Mouse (Mus musculus) MEL (cell line): Measurements from ENCODE around the gene Cemip. TPM values are rescaled to one million over a fixed set of nuclear protein-coding genes. Genes with fewer than 3 reads are reported as not detected.

ENCODE experiments used
- DNase-seq: peaks from one replicate; pipeline ENCODE4 v3.0.0; 2011; ENCODE audit warnings: low read depth, low spot score
- H3K27ac ChIP-seq: 2 replicates; pipeline ENCODE4 v1.5.1; 2012; ENCODE audit warnings: low read depth, mild to moderate bottlenecking, control low read depth, low read length, moderate library complexity; ENCODE audit not compliant: control insufficient read depth
- H3K27me3 ChIP-seq, 2 experiments: fragments of 150-350 bp in 1 of 2; sonication (generic) in 1 of 2; 2 replicates each; pipeline ENCODE4 v1.6.1; 2012; ENCODE audit warnings: low read length in 2 of 2, mild to moderate bottlenecking in 2 of 2, improper control_type of control experiment in 1 of 2, moderate library complexity in 1 of 2; ENCODE audit not compliant: insufficient read depth in 2 of 2, control insufficient read depth in 1 of 2
- H3K36me3 ChIP-seq, 2 experiments: 2 replicates each; pipeline ENCODE4 v1.6.1; 2012 to 2014; ENCODE audit warnings: low read length in 2 of 2, improper control_type of control experiment in 1 of 2, inconsistent platforms in 1 of 2, mild to moderate bottlenecking in 1 of 2; ENCODE audit not compliant: insufficient read depth in 2 of 2, control insufficient read depth in 1 of 2
- H3K4me1 ChIP-seq, 2 experiments: fragments of 150-350 bp in 1 of 2; sonication (generic) in 1 of 2; 2 replicates each; pipeline ENCODE4 v1.6.1; 2012; ENCODE audit warnings: low read length in 2 of 2, improper control_type of control experiment in 1 of 2, mild to moderate bottlenecking in 1 of 2; ENCODE audit not compliant: insufficient read depth in 2 of 2, control insufficient read depth in 1 of 2
- H3K4me3 ChIP-seq, 2 experiments: fragments of 150-350 bp in 1 of 2; sonication (generic) in 1 of 2; 2 replicates each; pipeline ENCODE4 v1.5.1; 2012; ENCODE audit warnings: low read depth in 2 of 2, low read length in 2 of 2, mild to moderate bottlenecking in 2 of 2, moderate library complexity in 2 of 2, control low read depth in 1 of 2, improper control_type of control experiment in 1 of 2; ENCODE audit not compliant: control insufficient read depth in 1 of 2, insufficient read depth in 1 of 2
- H3K79me2 ChIP-seq: 2 replicates; pipeline ENCODE4 v1.6.1; 2012; ENCODE audit warnings: mild to moderate bottlenecking, low read length, moderate library complexity; ENCODE audit not compliant: control insufficient read depth, poor library complexity, insufficient read depth
- H3K9ac ChIP-seq: 2 replicates; pipeline ENCODE4 v1.6.1; 2012; ENCODE audit warnings: low read depth, mild to moderate bottlenecking, control low read depth, low read length, moderate library complexity; ENCODE audit not compliant: control insufficient read depth, poor library complexity, severe bottlenecking
- H3K9me3 ChIP-seq: fragments of 150-350 bp; sonication (generic); replicated peaks from 2 replicates; pipeline ENCODE4 v1.6.1; 2012; ENCODE audit warnings: mild to moderate bottlenecking, low read length, improper control_type of control experiment, moderate library complexity; ENCODE audit not compliant: insufficient read depth
- BHLHE40 ChIP-seq: IDR thresholded peaks from 2 replicates; pipeline ENCODE4 v1.6.1; 2012; ENCODE audit warnings: low read depth, mild to moderate bottlenecking, inconsistent platforms, low read length, improper control_type of control experiment, borderline replicate concordance
- CHD2 ChIP-seq: IDR thresholded peaks from 2 replicates; pipeline ENCODE4 v1.6.1; 2011; ENCODE audit warnings: low read length, improper control_type of control experiment
- E2F4 ChIP-seq: IDR thresholded peaks from 2 replicates; pipeline ENCODE4 v1.6.1; 2011; ENCODE audit warnings: low read depth, low read length, improper control_type of control experiment, borderline replicate concordance
- ELF1 ChIP-seq: IDR thresholded peaks from 2 replicates; pipeline ENCODE4 v1.6.1; 2014; ENCODE audit warnings: low read depth, mild to moderate bottlenecking, inconsistent platforms, low read length, improper control_type of control experiment, moderate library complexity
- GATA1 ChIP-seq: IDR thresholded peaks from 2 replicates; pipeline ENCODE4 v1.6.1; 2011; ENCODE audit warnings: low read depth, low read length, improper control_type of control experiment
- HCFC1 ChIP-seq: IDR thresholded peaks from 2 replicates; pipeline ENCODE4 v1.6.1; 2012; ENCODE audit warnings: low read depth, mild to moderate bottlenecking, inconsistent platforms, low read length, improper control_type of control experiment, moderate library complexity
- JUND ChIP-seq: IDR thresholded peaks from 2 replicates; pipeline ENCODE4 v1.6.1; 2011; ENCODE audit warnings: low read depth, mild to moderate bottlenecking, improper control_type of control experiment, low read length
- KAT2A ChIP-seq: conservative IDR thresholded peaks from 2 replicates; pipeline ENCODE4 v1.6.1; 2012; ENCODE audit warnings: low read depth, low read length, improper control_type of control experiment, inconsistent platforms
- MAX ChIP-seq: IDR thresholded peaks from 2 replicates; pipeline ENCODE4 v1.6.1; 2011; ENCODE audit warnings: low read length, improper control_type of control experiment
- MAZ ChIP-seq: IDR thresholded peaks from 2 replicates; pipeline ENCODE4 v1.6.1; 2012; ENCODE audit warnings: low read depth, mild to moderate bottlenecking, inconsistent platforms, low read length, improper control_type of control experiment
- MYC ChIP-seq: IDR thresholded peaks from 2 replicates; pipeline ENCODE4 v1.6.1; 2011; ENCODE audit warnings: low read depth, mild to moderate bottlenecking, low read length, improper control_type of control experiment, moderate library complexity
- NELFE ChIP-seq: IDR thresholded peaks from 2 replicates; pipeline ENCODE4 v1.6.1; 2011; ENCODE audit warnings: low read depth, low read length, improper control_type of control experiment
- POLR2A ChIP-seq, 2 experiments: IDR thresholded peaks; 2 replicates each; pipeline ENCODE4 v1.6.1; 2011 to 2012; ENCODE audit warnings: low read length in 2 of 2, mild to moderate bottlenecking in 2 of 2, control low read depth in 1 of 2, improper control_type of control experiment in 1 of 2, low read depth in 1 of 2, moderate library complexity in 1 of 2; ENCODE audit not compliant: control insufficient read depth in 1 of 2, insufficient read depth in 1 of 2, poor library complexity in 1 of 2
- POLR2AphosphoS2 ChIP-seq: IDR thresholded peaks from 2 replicates; pipeline ENCODE4 v1.6.1; 2011; ENCODE audit warnings: low read length, improper control_type of control experiment
- POLR2AphosphoS5 ChIP-seq: IDR thresholded peaks from 2 replicates; pipeline ENCODE4 v1.6.1; 2012; ENCODE audit warnings: low read depth, borderline replicate concordance, mild to moderate bottlenecking, inconsistent platforms, low read length, moderate library complexity, mixed read lengths
- SIN3A ChIP-seq: IDR thresholded peaks from 2 replicates; pipeline ENCODE4 v1.6.1; 2012; ENCODE audit warnings: low read length, improper control_type of control experiment, inconsistent platforms
- SMC3 ChIP-seq: IDR thresholded peaks from 2 replicates; pipeline ENCODE4 v1.6.1; 2011; ENCODE audit warnings: low read depth, low read length, improper control_type of control experiment
- TAL1 ChIP-seq: IDR thresholded peaks from 2 replicates; pipeline ENCODE4 v1.6.1; 2012; ENCODE audit warnings: mild to moderate bottlenecking, inconsistent platforms, low read length, moderate library complexity, mixed read lengths
- TBP ChIP-seq: IDR thresholded peaks from 2 replicates; pipeline ENCODE4 v1.8.0; 2011; ENCODE audit warnings: low read depth, low read length, improper control_type of control experiment
- UBTF ChIP-seq: IDR thresholded peaks from 2 replicates; pipeline ENCODE4 v1.6.1; 2012; ENCODE audit warnings: low read depth, mild to moderate bottlenecking, inconsistent platforms, low read length, improper control_type of control experiment, moderate library complexity, borderline replicate concordance; ENCODE audit not compliant: insufficient read depth
- USF1 ChIP-seq: IDR thresholded peaks from 2 replicates; pipeline ENCODE4 v1.6.1; 2014; ENCODE audit warnings: low read depth, mild to moderate bottlenecking, inconsistent platforms, low read length, improper control_type of control experiment, moderate library complexity
- USF2 ChIP-seq, 2 experiments: IDR thresholded peaks; 2 replicates each; pipeline ENCODE4 v1.6.1; 2011 to 2012; ENCODE audit warnings: improper control_type of control experiment in 2 of 2, low read length in 2 of 2, borderline replicate concordance in 1 of 2, inconsistent platforms in 1 of 2, low read depth in 1 of 2, mild to moderate bottlenecking in 1 of 2; ENCODE audit not compliant: insufficient read depth in 1 of 2
- ZC3H11A ChIP-seq: IDR thresholded peaks from 2 replicates; pipeline ENCODE4 v1.6.1; 2012; ENCODE audit warnings: low read depth, mild to moderate bottlenecking, inconsistent platforms, low read length, improper control_type of control experiment
- ZKSCAN1 ChIP-seq: IDR thresholded peaks from 2 replicates; pipeline ENCODE4 v1.6.1; 2012; ENCODE audit warnings: low read depth, mild to moderate bottlenecking, inconsistent platforms, low read length, improper control_type of control experiment, moderate library complexity
- ZMIZ1 ChIP-seq: IDR thresholded peaks from 2 replicates; pipeline ENCODE4 v1.6.1; 2012; ENCODE audit warnings: low read depth, mild to moderate bottlenecking, inconsistent platforms, low read length, improper control_type of control experiment, moderate library complexity
- ZNF384 ChIP-seq: IDR thresholded peaks from 2 replicates; pipeline ENCODE4 v1.6.1; 2012; ENCODE audit warnings: low read depth, mild to moderate bottlenecking, inconsistent platforms, low read length, improper control_type of control experiment
- polyA plus RNA-seq, 2 experiments: library from polyadenylated mRNA; stranded (reverse) in 1 of 2; unstranded in 1 of 2; fragments of >175 nt in 1 of 2; fragments of >200 nt in 1 of 2; gene quantifications; 2 replicates each; pipeline versions ENCODE4 v1.2.1 to v1.2.4; 2012; ENCODE audit warnings: low replicate concordance in 2 of 2, low read depth in 1 of 2; ENCODE audit not compliant: insufficient read length in 2 of 2, insufficient read depth in 1 of 2, missing spikeins in 1 of 2
- total RNA-seq: library from RNA; depleted of rRNA; stranded (reverse); fragments of 300-350 nt; gene quantifications from 2 replicates; pipeline ENCODE4 v1.2.3, GENCODE M21; 2012

Gene Cemip
- total and polyA plus RNA-seq, 3 experiments = not detected

DNA sequence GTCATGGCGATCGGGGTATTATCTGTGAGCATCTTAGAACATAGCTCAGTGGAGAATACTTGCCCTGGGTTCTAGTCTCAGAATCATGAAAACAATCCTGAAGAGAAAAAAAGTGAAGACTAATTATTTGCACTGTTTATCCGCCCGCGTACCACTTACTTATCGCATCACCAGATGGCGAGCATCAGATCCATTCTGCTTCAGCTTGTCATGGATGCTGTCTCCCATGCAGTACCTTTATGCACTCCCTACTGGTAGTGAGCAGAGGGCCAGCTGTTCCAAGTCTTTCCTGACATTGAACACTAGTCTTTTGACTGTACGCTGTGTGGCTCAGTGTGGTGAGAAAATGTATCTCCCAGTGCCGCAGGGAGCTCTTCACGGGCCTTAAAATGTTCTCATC is 47.7 kb downstream of the Cemip start:
- Histone ChIP-seq H3K4me1 (no peaks in the 10 kb centered on the region), H3K79me2 (no peaks in the 10 kb centered on the region), H3K36me3 (no peaks in the 10 kb centered on the region), H3K4me3 (no peak overlapping the region), H3K27me3 (no peaks in the 10 kb centered on the region), H3K9ac (no peak overlapping the region), H3K27ac (no peak overlapping the region), H3K9me3 (no peaks in the 10 kb centered on the region)
- no peak for TF ChIP-seq BHLHE40
- no peak for TF ChIP-seq POLR2A (IDR thresholded peaks at IDR 0.05; ENCODE audit: control insufficient read depth in 1 of 2, insufficient read depth in 1 of 2, low read depth in 1 of 2, low read length in 2 of 2, poor library complexity in 1 of 2)
- no peak for TF ChIP-seq TAL1
- no peak for TF ChIP-seq USF1
- TF ChIP-seq E2F4 = no peak
- no peak for TF ChIP-seq HCFC1
- no peak for TF ChIP-seq MYC
- TF ChIP-seq MAZ = no peak
- TF ChIP-seq TBP = no peak
- DNase-seq = no peak

GRCm38 (mm10) chr7:84032831-84033230 is 53.5 kb downstream of the Cemip start:
- no peaks in the 10 kb centered on the region for H3K36me3 ChIP-seq

DNA sequence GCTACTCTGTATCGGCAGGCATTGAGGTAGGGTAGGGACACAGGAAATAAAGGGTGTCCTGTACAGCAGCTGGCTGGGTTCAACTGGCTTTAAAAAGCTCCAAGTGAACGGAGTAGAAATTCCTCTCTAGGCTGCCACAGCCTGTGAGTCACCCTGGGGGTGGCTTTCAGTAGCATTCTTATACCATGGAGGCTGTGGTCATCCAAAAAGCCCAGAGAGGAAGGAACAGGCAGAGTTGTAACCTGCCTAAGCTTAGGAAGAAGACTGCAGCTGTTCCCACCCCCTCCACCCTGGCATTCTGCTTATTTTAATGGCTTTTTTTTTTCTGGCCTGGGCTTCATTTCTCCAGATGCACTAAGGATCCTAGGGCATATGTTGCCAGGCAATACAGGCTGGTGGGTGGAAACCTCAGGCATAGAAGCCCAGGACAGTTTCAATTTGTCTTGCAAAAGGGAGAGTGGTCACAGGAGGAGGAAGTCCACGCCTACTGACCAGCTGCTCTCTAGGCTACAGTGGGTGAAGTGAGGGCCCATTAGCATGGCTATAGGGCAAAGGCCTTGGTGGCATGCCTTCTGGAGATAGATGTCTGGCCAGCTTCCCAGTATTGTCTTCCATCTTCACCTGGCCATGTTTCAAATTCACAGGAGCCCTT is 57.1 kb downstream of the Cemip start:
- no peak overlapping the region for H3K27ac ChIP-seq
- H3K4me3 ChIP-seq = no peak overlapping the region
- no peaks in the 10 kb centered on the region for H3K27me3 ChIP-seq
- no peaks in the 10 kb centered on the region for H3K79me2 ChIP-seq
- H3K9me3 ChIP-seq = no peaks in the 10 kb centered on the region
- no peaks in the 10 kb centered on the region for H3K36me3 ChIP-seq
- no peaks in the 10 kb centered on the region for H3K4me1 ChIP-seq
- DNase-seq = no peak
- TF ChIP-seq ZNF384 (no peak), ZMIZ1 (no peak), BHLHE40 (no peak), UBTF (no peak), NELFE (no peak), E2F4 (no peak), JUND (no peak), POLR2AphosphoS5 (no peak), MAX (no peak), HCFC1 (no peak), ZKSCAN1 (no peak), POLR2AphosphoS2 (no peak), ELF1 (no peak), SMC3 (no peak), MYC (no peak), SIN3A (no peak)
- H3K9ac ChIP-seq = no peak overlapping the region

More at GRCm38 (mm10) chr7:84032831-84033230, 53.5 kb downstream of the Cemip start:
- no peak overlapping the region for H3K4me3 ChIP-seq
- no peaks in the 10 kb centered on the region for H3K9me3 ChIP-seq
- H3K79me2 ChIP-seq = no peaks in the 10 kb centered on the region
- no peak overlapping the region for H3K9ac ChIP-seq
- TF ChIP-seq CHD2 (no peak), POLR2A (IDR thresholded peaks at IDR 0.05; ENCODE audit: control insufficient read depth in 1 of 2, insufficient read depth in 1 of 2, low read depth in 1 of 2, low read length in 2 of 2, poor library complexity in 1 of 2) (no peak), POLR2AphosphoS5 (no peak), ZC3H11A (no peak), ZKSCAN1 (no peak), KAT2A (no peak), GATA1 (no peak), USF2 (IDR thresholded peaks at IDR 0.05; ENCODE audit: borderline replicate concordance in 1 of 2, insufficient read depth in 1 of 2, low read depth in 1 of 2, low read length in 2 of 2) (no peak)
- H3K27me3 ChIP-seq = no peaks in the 10 kb centered on the region
- DNase-seq = no peak
- no peak overlapping the region for H3K27ac ChIP-seq
- no peaks in the 10 kb centered on the region for H3K4me1 ChIP-seq
